Mouse (Mus musculus): ENCODE measurements around the gene Nr1d1. TPM values are rescaled to one million over a fixed set of nuclear protein-coding genes. Genes with fewer than 3 reads are reported as not detected.
A peak's percentile ranks its signal among the peaks of the same experiment; 100 is the strongest.

The Nr1d1 gene
- polyA plus RNA-seq, 1 experiment = 213 TPM

- peak; percentile 88 for DNase-seq
- peaks cover 55% of the 10 kb centered on the region for H3K4me1 ChIP-seq (ENCODE audit: control insufficient read depth, insufficient read depth, low read length)
- 18% methylated on average over 8 of the region's 8 CpGs for WGBS
- H3K4me3 ChIP-seq (replicated peaks; ENCODE audit: extremely low read depth, low read depth, low read length) = peak overlapping the region; percentile 60
- TF ChIP-seq CTCF (IDR thresholded peaks at IDR 0.05; ENCODE audit: insufficient read depth, low read length) (0 out of 2 replicates have a peak, but pooled peaks have one; percentile 1), POLR2A (IDR thresholded peaks at IDR 0.05; ENCODE audit: borderline replicate concordance, extremely low read depth, low read depth, low read length) (peak; percentile 82; the same call in 1 of the 2 replicates)
Observed at GRCm38 (mm10) chr11:98772667-98773171, 2.4 kb downstream of the Nr1d1 start.

- WGBS = 55% methylated on average over 11 of the region's 11 CpGs
- H3K4me1 ChIP-seq (ENCODE audit: control insufficient read depth, insufficient read depth, low read length) = peaks cover 50% of the 10 kb centered on the region
- H3K4me3 ChIP-seq (replicated peaks; ENCODE audit: extremely low read depth, low read depth, low read length) = peak overlapping the region; percentile 60
- TF ChIP-seq POLR2A (IDR thresholded peaks at IDR 0.05; ENCODE audit: borderline replicate concordance, extremely low read depth, low read depth, low read length) (no peak; the same call in 1 of the 2 replicates), CTCF (IDR thresholded peaks at IDR 0.05; ENCODE audit: insufficient read depth, low read length) (no peak)
- DNase-seq = peak; percentile 29
Observed at GRCm38 (mm10) chr11:98771844-98772525, 3.1 kb downstream of the Nr1d1 start.

GRCm38 (mm10) chr11:98771131-98771530 is 4.0 kb downstream of the Nr1d1 start:
- 84% methylated on average over 18 of the region's 18 CpGs for WGBS
- DNase-seq = no peak
- Histone ChIP-seq H3K4me3 (replicated peaks; ENCODE audit: extremely low read depth, low read depth, low read length) (peak overlapping the region; percentile 33), H3K4me1 (ENCODE audit: control insufficient read depth, insufficient read depth, low read length) (peaks cover 46% of the 10 kb centered on the region)
- TF ChIP-seq POLR2A (IDR thresholded peaks at IDR 0.05; ENCODE audit: borderline replicate concordance, extremely low read depth, low read depth, low read length) (0 out of 2 replicates have a peak, but pooled peaks have one; percentile 17), CTCF (IDR thresholded peaks at IDR 0.05; ENCODE audit: insufficient read depth, low read length) (no peak)

GRCm38 (mm10) chr11:98770096-98770975 is 4.8 kb downstream of the Nr1d1 start:
- WGBS = 69% methylated on average over 26 of the region's 26 CpGs
- DNase-seq = peak; percentile 24
- TF ChIP-seq CTCF (IDR thresholded peaks at IDR 0.05; ENCODE audit: insufficient read depth, low read length) = no peak
- peak; percentile 14; the same call in 1 of the 2 replicates for TF ChIP-seq POLR2A (IDR thresholded peaks at IDR 0.05; ENCODE audit: borderline replicate concordance, extremely low read depth, low read depth, low read length)
- peaks cover 43% of the 10 kb centered on the region for H3K4me1 ChIP-seq (ENCODE audit: control insufficient read depth, insufficient read depth, low read length)
- H3K4me3 ChIP-seq (replicated peaks; ENCODE audit: extremely low read depth, low read depth, low read length) = no peak overlapping the region

- Histone ChIP-seq H3K4me1 (ENCODE audit: control insufficient read depth, insufficient read depth, low read length) (peaks cover 43% of the 10 kb centered on the region), H3K4me3 (replicated peaks; ENCODE audit: extremely low read depth, low read depth, low read length) (no peak overlapping the region)
- WGBS = 80% methylated on average over 25 of the region's 25 CpGs
- TF ChIP-seq POLR2A (IDR thresholded peaks at IDR 0.05; ENCODE audit: borderline replicate concordance, extremely low read depth, low read depth, low read length) = peak; percentile 39; the same call in 1 of the 2 replicates
- TF ChIP-seq CTCF (IDR thresholded peaks at IDR 0.05; ENCODE audit: insufficient read depth, low read length) = no peak
- peak; percentile 20 for DNase-seq
Observed at GRCm38 (mm10) chr11:98769007-98769954, 5.9 kb downstream of the Nr1d1 start.

GRCm38 (mm10) chr11:98768127-98769006 is 6.8 kb downstream of the Nr1d1 start:
- TF ChIP-seq CTCF (IDR thresholded peaks at IDR 0.05; ENCODE audit: insufficient read depth, low read length) = no peak
- peak; percentile 44; the same call in 1 of the 2 replicates for TF ChIP-seq POLR2A (IDR thresholded peaks at IDR 0.05; ENCODE audit: borderline replicate concordance, extremely low read depth, low read depth, low read length)
- Histone ChIP-seq H3K4me1 (ENCODE audit: control insufficient read depth, insufficient read depth, low read length) (peaks cover 44% of the 10 kb centered on the region), H3K4me3 (replicated peaks; ENCODE audit: extremely low read depth, low read depth, low read length) (no peak overlapping the region)
- WGBS = 50% methylated on average over 39 of the region's 39 CpGs
- peak; percentile 38 for DNase-seq

GRCm38 (mm10) chr11:98767713-98768112 is 7.4 kb downstream of the Nr1d1 start:
- H3K4me1 ChIP-seq (ENCODE audit: control insufficient read depth, insufficient read depth, low read length) = peaks cover 45% of the 10 kb centered on the region
- no peak overlapping the region for H3K4me3 ChIP-seq (replicated peaks; ENCODE audit: extremely low read depth, low read depth, low read length)
- 31% methylated on average over 4 of the region's 4 CpGs for WGBS
- TF ChIP-seq POLR2A (IDR thresholded peaks at IDR 0.05; ENCODE audit: borderline replicate concordance, extremely low read depth, low read depth, low read length) = no peak
- no peak for TF ChIP-seq CTCF (IDR thresholded peaks at IDR 0.05; ENCODE audit: insufficient read depth, low read length)
- DNase-seq = no peak

- Histone ChIP-seq H3K4me3 (replicated peaks; ENCODE audit: extremely low read depth, low read depth, low read length) (no peak overlapping the region), H3K4me1 (ENCODE audit: control insufficient read depth, insufficient read depth, low read length) (peaks cover 42% of the 10 kb centered on the region)
- no peak for DNase-seq
- TF ChIP-seq POLR2A (IDR thresholded peaks at IDR 0.05; ENCODE audit: borderline replicate concordance, extremely low read depth, low read depth, low read length) (peak; percentile 43; the same call in 1 of the 2 replicates), CTCF (IDR thresholded peaks at IDR 0.05; ENCODE audit: insufficient read depth, low read length) (no peak)
- WGBS = 40% methylated on average over 9 of the region's 9 CpGs
Observed at GRCm38 (mm10) chr11:98767276-98767675, 7.9 kb downstream of the Nr1d1 start.
